In genomic region chr13:45391854-45392454, GRCm38 (mm10) we compare ENCODE assay signal across 8 mouse cellular contexts. TPM values are rescaled to one million over a fixed set of nuclear protein-coding genes. Genes with fewer than 3 reads are reported as not detected.
DNase-seq lines count a peak whose midpoint lies in the region; ATAC-seq and TF ChIP-seq lines count a peak whose summit lies in the region.

No protein-coding gene starts in this region.

- H3K27ac ChIP-seq in midbrain, embryonic 14.5 days (replicated peaks; ENCODE audit: low read depth, low read length), result no peak overlapping the region
- H3K27ac ChIP-seq in midbrain, embryonic 15.5 days, result no peak overlapping the region
- peak overlapping the region; percentile 88; the same call in 1 of the 2 replicates for H3K27ac ChIP-seq in heart, embryonic 10.5 days
- peak overlapping the region; percentile 91 for H3K27ac ChIP-seq in kidney, embryonic 15.5 days
- H3K27ac ChIP-seq in lung, postnatal 0 days (ENCODE audit: low read length), result peak overlapping the region; percentile 71

- H3K9ac ChIP-seq in midbrain, embryonic 14.5 days (replicated peaks; ENCODE audit: low read length), result no peak overlapping the region
- H3K9ac ChIP-seq in midbrain, embryonic 15.5 days, result no peak overlapping the region
- H3K9ac ChIP-seq in kidney, embryonic 15.5 days, result 0 out of 2 replicates have a peak overlapping the region, but pooled peaks have one; percentile 77
- no peak overlapping the region for H3K9ac ChIP-seq in lung, postnatal 0 days (replicated peaks; ENCODE audit: low read depth)

- H3K36me3 ChIP-seq in midbrain, embryonic 14.5 days (ENCODE audit: control insufficient read depth, insufficient read depth, low read length), result no peaks in the 10 kb centered on the region
- H3K36me3 ChIP-seq in midbrain, embryonic 15.5 days (replicated peaks), result no peaks in the 10 kb centered on the region
- no peaks in the 10 kb centered on the region for H3K36me3 ChIP-seq in heart, embryonic 10.5 days
- H3K36me3 ChIP-seq in kidney, embryonic 15.5 days, result peaks cover 8% of the 10 kb centered on the region; the same call in 1 of the 2 replicates
- no peaks in the 10 kb centered on the region for H3K36me3 ChIP-seq in lung, postnatal 0 days (ENCODE audit: insufficient read depth, low read length)

- H3K27me3 ChIP-seq in midbrain, embryonic 14.5 days (ENCODE audit: control insufficient read depth, insufficient read depth, low read length), result 0 out of 2 replicates have a peak, but pooled peaks cover 4% of the 10 kb centered on the region
- H3K27me3 ChIP-seq in midbrain, embryonic 15.5 days (replicated peaks), result peaks cover 5% of the 10 kb centered on the region; the same call in 1 of the 2 replicates
- H3K27me3 ChIP-seq in heart, embryonic 10.5 days (ENCODE audit: insufficient read depth, poor library complexity, severe bottlenecking), result no peaks in the 10 kb centered on the region
- H3K27me3 ChIP-seq in kidney, embryonic 15.5 days, result no peaks in the 10 kb centered on the region
- H3K27me3 ChIP-seq in lung, postnatal 0 days (replicated peaks; ENCODE audit: insufficient read depth, low read length), result no peaks in the 10 kb centered on the region

- WGBS in midbrain, embryonic 14.5 days, result 75% methylated on average over 9 of the region's 9 CpGs
- 64% methylated on average over 9 of the region's 9 CpGs for WGBS in midbrain, embryonic 15.5 days
- 51% methylated on average over 9 of the region's 9 CpGs for WGBS in heart, embryonic 10.5 days
- 20% methylated on average over 9 of the region's 9 CpGs for WGBS in kidney, embryonic 15.5 days
- WGBS in lung, postnatal 0 days, result 15% methylated on average over 9 of the region's 9 CpGs

- H3K4me1 ChIP-seq in midbrain, embryonic 14.5 days (ENCODE audit: control insufficient read depth, insufficient read depth, low read length), result peaks cover 15% of the 10 kb centered on the region
- peaks cover 18% of the 10 kb centered on the region for H3K4me1 ChIP-seq in midbrain, embryonic 15.5 days
- peaks cover 46% of the 10 kb centered on the region for H3K4me1 ChIP-seq in heart, embryonic 10.5 days
- peaks cover 72% of the 10 kb centered on the region for H3K4me1 ChIP-seq in kidney, embryonic 15.5 days
- peaks cover 15% of the 10 kb centered on the region for H3K4me1 ChIP-seq in lung, postnatal 0 days (ENCODE audit: insufficient read depth, low read depth, low read length)

- peak overlapping the region; percentile 97 for H3K4me2 ChIP-seq in midbrain, embryonic 14.5 days (ENCODE audit: low read length)
- H3K4me2 ChIP-seq in midbrain, embryonic 15.5 days, result no peak overlapping the region
- H3K4me2 ChIP-seq in kidney, embryonic 15.5 days, result peak overlapping the region; percentile 94
- H3K4me2 ChIP-seq in lung, postnatal 0 days (replicated peaks; ENCODE audit: low read depth, low read length), result peak overlapping the region; percentile 83

- TF ChIP-seq CTCF in lung, postnatal 0 days (IDR thresholded peaks at IDR 0.05), result no peak

- TF ChIP-seq EP300 in lung, postnatal 0 days (IDR thresholded peaks at IDR 0.05), result no peak

- DNase-seq in midbrain, embryonic 14.5 days, result no peak
- DNase-seq in adrenal gland, postnatal 36 days, result peak; percentile 31 to 48
- DNase-seq in heart, embryonic 10.5 days (ENCODE audit: low spot score), result no peak
- DNase-seq in lung, postnatal 0 days (ENCODE audit: low spot score), result peak; percentile 59

- H3K9me3 ChIP-seq in midbrain, embryonic 14.5 days (ENCODE audit: control insufficient read depth, low read length), result no peaks in the 10 kb centered on the region
- no peaks in the 10 kb centered on the region for H3K9me3 ChIP-seq in midbrain, embryonic 15.5 days
- H3K9me3 ChIP-seq in heart, embryonic 10.5 days, result no peaks in the 10 kb centered on the region
- H3K9me3 ChIP-seq in kidney, embryonic 15.5 days (replicated peaks), result no peaks in the 10 kb centered on the region
- H3K9me3 ChIP-seq in lung, postnatal 0 days (ENCODE audit: low read length), result no peaks in the 10 kb centered on the region

- no peak overlapping the region for H3K4me3 ChIP-seq in midbrain, embryonic 14.5 days (replicated peaks; ENCODE audit: low read depth, low read length)
- no peak overlapping the region for H3K4me3 ChIP-seq in midbrain, embryonic 15.5 days
- H3K4me3 ChIP-seq in heart, embryonic 10.5 days, result peak overlapping the region; percentile 74
- H3K4me3 ChIP-seq in kidney, embryonic 15.5 days (replicated peaks), result peak overlapping the region; percentile 86
- H3K4me3 ChIP-seq in lung, postnatal 0 days (ENCODE audit: low read depth, low read length), result peak overlapping the region; percentile 87; the same call in 1 of the 2 replicates

- ATAC-seq in midbrain, embryonic 14.5 days (ENCODE audit: low FRiP score, low TSS enrichment), result no peak
- no peak for ATAC-seq in midbrain, embryonic 15.5 days (replicated peaks)
- no peak for ATAC-seq in kidney, embryonic 15.5 days (replicated peaks; ENCODE audit: low FRiP score)
- no peak for ATAC-seq in lung, postnatal 0 days
- no peak for ATAC-seq in frontal cortex, adult (ENCODE audit: low TSS enrichment)
- no peak for ATAC-seq in megakaryocyte progenitor cell, adult 5-6 weeks (replicated peaks; ENCODE audit: poor library complexity)

RNA-seq across cellular contexts. Expression of gene Mylip, which starts 2.4 kb away (rescaled TPM):
- polyA plus RNA-seq in midbrain, embryonic 14.5 days (2014; fragmentation: Nextera tagmentation; extraction: Ambion mirVana), result 3.0 and 4.1 TPM in 2 replicates
- 6.5 and 6.7 TPM in 2 replicates for polyA plus RNA-seq in midbrain, embryonic 15.5 days (2015; fragmentation: Nextera tagmentation; extraction: Ambion mirVana)
- total RNA-seq in adrenal gland, postnatal 36 days (2021), result 10 to 100 TPM; 10.1 to 10.5 TPM
- 5.2 and 8.2 TPM in 2 replicates for polyA plus RNA-seq in heart, embryonic 10.5 days (2016; fragmentation: Nextera tagmentation; extraction: Ambion mirVana)
- 13.1 and 14.8 TPM in 2 replicates for polyA plus RNA-seq in kidney, embryonic 15.5 days (2015; fragmentation: Nextera tagmentation; extraction: Ambion mirVana)
- 6.8 and 9.3 TPM in 2 replicates for polyA plus RNA-seq in lung, postnatal 0 days (2015; fragmentation: Nextera tagmentation; extraction: Ambion mirVana)
- 11.3 and 11.7 TPM in 2 replicates for total RNA-seq in megakaryocyte progenitor cell, adult 5-6 weeks (2015)
- 8.8 and 14.4 TPM in 2 replicates for total RNA-seq in megakaryocyte progenitor cell, adult 5-6 weeks (2017)

Comparison
In these comparisons a context has a peak if more than half of its experiments do, and no peak if none do; other contexts are left out.
1. DNase-seq: peak in adrenal gland, postnatal 36 days (2 of 2) and lung, postnatal 0 days (single experiment); none in midbrain, embryonic 14.5 days (single experiment) and heart, embryonic 10.5 days (single experiment).
2. H3K27ac ChIP-seq: peak in heart, embryonic 10.5 days (single experiment), kidney, embryonic 15.5 days (single experiment) and lung, postnatal 0 days (single experiment); none in midbrain, embryonic 14.5 days (single experiment) and midbrain, embryonic 15.5 days (single experiment).
3. H3K4me3 ChIP-seq: peak in heart, embryonic 10.5 days (single experiment), kidney, embryonic 15.5 days (single experiment) and lung, postnatal 0 days (single experiment); none in midbrain, embryonic 14.5 days (single experiment) and midbrain, embryonic 15.5 days (single experiment).